Mouse (Mus musculus) adrenal gland, postnatal 10 days (tissue): ENCODE data around the gene Arhgef17. TPM values are rescaled to one million over a fixed set of nuclear protein-coding genes. Genes with fewer than 3 reads are reported as not detected.

Source experiments
- DNase-seq: peaks from one replicate; pipeline ENCODE4 v3.0.0; 2021; ENCODE audit warnings: mixed read lengths
- total RNA-seq, 2 experiments: library from RNA; stranded (reverse); gene quantifications; 2 replicates each; pipeline ENCODE4 v1.2.3; 2021

The Arhgef17 gene
- total RNA-seq, 2 experiments from 2014 or later, result 35.2 to 43.2 TPM

DNA sequence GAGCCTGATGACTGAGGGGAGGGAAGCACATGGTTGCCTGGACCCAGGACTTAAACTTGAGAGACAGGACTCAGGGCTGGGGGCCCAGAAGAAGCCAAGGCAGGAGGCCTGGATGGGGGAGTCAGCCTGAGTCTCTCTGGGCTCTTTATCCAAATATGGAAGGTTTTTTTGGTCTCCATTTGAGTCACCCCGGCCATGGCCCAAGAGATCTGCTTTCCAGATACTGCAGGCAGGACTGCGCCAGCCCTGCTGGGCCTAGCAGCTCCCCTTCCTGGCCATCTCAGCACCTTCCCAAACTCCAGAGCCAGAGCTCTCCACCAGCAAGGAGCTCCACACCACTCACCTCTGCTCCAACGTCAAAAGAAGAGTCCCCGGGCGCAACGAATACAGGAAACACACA is 15.4 kb downstream of the Arhgef17 start:
- DNase-seq, result no peak

DNA sequence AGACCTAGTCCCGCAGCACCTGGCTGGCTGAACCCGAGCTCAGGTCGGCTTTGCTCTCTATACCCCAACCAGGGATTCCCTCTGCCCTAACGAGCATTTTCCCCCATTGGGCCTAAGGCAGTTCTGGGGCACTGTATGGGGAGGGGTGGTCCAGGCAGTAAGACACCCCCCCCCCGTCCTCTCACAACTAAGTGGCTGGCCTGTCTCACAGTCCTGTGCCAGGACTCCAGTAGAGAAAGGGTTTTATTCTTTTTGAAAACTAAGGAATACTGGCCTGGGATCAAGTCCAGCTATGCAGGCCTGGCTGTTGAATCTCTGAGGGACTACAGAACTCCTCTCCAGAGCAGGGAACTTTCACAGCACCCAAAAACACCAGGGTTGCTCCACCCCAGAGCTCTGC is 16.7 kb downstream of the Arhgef17 start:
- DNase-seq, result no peak

DNA sequence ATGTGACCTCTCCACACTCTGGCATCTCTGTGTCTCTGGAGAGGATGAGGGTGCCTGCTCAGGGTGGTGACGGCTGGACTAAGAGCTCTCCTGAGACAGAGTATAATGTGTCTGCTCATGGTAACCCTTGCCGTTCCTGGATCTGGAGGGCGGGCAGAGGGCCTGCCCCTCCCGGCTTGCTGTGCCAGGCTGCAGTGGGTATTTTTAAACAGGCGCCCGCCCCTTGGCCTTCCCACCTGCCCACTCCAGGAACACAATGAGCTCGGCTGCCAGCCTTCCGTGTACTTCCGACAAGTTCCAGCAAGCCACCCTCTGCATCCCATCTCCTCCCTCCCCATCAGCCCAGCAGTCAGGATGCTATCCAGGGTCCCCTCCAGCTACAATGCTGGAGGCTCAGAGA is 20.1 kb downstream of the Arhgef17 start:
- DNase-seq, result peak; percentile 65

DNA sequence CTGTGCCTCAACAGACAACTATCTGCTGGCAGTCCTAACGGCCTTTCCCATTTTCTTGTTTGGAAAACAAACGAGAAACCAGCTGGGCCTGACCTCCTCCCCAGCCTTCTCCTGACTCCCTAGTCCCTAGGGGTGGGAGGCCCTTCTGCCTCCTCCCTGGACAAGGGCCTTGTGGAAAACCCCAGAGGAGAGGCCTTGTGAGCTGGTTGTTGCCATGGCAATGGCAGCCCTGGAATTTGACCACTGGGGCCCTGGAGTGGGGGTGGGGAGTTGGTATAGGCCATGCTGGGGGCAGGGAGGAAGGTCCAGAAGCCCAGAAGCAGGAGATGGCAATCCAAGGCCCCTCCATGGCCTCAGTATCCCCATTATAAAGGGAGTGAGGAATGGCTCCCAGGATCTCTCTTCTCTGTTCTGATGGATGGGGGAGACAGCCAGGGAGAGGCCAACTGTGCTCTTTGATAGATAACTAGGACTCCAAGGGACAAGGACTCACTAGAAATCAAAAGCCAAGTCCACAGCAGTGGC is 20.6 kb downstream of the Arhgef17 start:
- peak; percentile 78 for DNase-seq

DNA sequence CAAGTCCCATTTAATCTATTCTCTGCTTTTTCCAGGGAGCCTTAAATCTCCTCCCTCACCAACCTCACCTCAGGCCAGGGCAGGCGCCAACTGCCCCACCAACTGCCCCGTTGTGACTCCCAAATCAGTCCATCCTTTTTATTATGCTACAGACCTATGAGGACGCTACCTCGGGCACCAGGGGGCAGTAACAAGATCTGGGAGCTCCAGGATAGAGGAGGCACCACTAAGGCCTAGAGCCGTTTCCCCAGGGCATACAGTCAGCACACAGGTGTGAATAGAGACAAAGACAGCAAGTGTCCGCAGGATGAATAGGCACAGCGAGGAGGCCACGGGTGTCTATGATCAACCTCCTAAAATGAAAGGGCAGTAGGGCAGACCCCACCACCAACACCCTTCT is 23.3 kb downstream of the Arhgef17 start:
- DNase-seq, result peak; percentile 77

DNA sequence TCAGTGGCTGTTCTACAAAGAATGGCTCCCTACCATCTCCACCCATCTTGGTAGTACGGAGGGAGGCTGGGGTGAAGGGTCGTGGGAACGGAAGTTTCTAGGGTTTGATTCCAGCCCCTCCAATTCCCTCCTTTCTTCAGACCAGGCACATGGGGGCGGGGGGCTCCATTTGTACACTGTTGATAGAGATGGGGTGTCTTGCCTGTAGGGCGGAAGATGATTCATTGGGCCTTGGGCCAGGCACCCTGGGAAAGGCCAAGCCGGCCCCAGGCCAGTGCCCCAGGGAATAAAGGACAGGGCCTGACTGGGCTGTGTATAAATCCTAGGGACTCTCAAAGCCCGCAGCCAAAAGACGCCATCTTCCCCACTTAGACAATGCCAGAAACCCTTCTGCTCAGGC is 23.8 kb downstream of the Arhgef17 start:
- DNase-seq, result peak; percentile 71

DNA sequence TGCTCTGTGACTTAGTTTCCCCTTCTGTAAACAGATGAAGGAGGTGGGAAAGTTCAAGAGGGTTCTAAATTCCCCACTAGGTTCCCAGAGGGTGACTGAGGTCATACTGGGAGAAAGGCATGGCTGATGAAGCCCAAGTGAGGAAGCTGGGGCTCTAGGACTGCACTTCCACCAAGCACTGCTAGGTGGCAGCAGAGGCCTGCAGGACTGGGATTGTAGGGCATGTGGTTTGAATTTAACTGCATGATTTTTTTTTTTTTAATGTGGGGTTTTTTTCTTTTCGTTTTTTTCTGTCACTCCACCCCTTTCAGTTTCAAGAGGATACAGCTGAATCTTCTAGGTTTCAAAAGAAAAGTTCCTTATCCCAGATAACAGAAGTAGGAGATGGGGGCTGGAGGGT is 24.7 kb downstream of the Arhgef17 start:
- peak; percentile 90 for DNase-seq

DNA sequence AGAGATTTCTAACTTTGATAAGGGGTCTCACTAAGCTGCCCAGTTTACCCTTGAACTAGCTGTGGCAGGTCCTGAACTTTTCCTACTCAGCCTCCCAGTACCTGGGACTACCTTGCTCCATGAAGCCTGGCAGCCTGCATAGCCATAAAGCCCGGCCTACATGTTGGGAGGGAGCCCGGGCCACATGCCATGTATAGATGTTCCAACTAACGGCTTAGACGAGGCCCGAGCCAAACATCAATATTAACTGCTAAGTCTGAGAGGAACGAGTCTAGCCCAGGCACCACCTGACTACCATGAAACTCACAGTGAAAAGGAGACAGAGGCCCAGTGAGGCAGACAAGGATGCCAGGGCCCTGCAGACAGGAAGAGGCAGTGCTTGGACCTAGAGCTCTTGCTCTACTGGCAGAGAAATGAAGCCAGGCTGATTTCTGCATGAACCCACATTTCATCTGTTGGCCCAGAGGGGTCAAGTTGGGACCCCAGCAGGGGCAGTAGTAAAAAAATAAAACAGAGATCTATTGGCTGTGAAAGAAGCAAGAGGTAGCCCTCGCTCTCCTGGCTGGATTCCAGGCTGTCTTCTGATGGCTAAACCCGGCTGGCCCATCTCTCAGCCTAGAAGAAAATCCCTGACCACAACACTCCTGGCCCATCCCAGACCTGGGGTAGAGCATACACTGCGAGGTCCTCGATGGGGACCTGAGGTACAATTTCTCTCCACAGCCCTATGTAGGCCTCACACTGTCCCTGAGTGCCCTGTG is 25.7 kb downstream of the Arhgef17 start:
- no peak for DNase-seq

DNA sequence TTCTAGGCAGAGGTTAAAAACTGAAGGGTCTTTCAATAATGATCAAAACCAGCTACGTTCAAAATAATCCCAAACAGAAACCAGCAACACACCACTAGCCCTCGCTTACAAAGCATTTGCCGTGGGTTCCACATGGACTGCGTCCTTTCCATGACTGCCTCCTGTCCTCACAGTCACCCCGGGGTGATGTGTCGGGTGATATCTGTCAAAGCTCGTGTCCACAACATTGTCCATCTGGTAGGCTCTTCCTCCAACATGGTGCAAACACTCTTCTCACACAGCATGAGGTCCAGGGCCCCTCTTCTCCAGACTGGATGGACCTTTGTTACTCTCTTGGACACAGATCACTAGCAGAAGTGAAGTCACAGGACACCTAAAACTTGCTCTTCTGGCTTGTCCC is 26.9 kb downstream of the Arhgef17 start:
- no peak for DNase-seq

DNA sequence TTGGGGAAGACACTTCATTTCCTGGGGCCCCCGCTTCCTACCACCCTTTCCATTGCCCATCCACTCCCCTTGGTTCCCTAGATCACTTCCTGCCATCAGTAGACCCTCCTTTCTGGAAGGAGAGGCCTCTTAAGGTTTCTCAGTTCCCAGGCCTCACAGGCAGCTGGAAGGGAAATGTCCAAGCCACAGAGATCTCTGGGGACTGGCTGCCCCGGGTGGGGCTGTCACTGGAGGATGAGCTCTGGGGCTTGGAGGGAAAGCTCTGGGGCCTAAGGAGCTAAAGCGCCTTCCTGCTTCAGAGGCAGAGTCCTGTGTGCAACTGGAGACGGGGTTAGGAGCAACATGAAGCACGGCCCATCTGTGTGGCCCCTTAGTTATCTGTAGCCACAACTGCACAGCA is 27.3 kb downstream of the Arhgef17 start:
- no peak for DNase-seq

DNA sequence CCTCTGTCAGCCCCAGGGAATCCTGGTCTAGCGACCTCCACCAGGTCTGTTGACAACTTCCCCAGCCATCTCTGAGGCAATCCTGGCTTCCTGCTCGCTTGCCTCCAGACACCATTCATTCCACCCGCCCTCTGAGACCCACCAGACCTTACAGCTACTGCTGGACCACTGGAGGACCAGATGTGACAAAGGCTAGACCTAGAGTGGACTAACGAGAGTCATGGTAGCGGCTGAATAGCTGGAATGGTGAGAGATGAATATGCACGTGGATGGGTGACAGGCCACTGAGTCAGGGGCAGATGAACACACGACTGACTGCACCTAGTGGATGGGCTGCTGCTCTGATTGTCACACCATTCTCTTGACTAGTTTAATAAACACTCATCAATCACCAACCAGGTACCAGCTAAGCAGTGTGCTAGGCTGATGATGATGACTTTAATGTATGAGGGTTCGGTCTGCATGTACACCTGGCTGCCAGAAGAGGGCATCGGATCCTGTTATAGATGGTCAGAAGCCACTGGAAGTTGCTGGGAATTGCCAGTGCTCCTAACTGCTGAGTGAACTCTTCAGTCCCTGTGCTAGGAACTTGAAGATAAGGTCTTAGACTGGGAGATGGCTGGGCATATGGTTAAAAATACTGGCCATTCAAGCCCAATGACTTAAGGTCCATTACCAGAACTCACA is 29.3 kb downstream of the Arhgef17 start:
- DNase-seq, result no peak

DNA sequence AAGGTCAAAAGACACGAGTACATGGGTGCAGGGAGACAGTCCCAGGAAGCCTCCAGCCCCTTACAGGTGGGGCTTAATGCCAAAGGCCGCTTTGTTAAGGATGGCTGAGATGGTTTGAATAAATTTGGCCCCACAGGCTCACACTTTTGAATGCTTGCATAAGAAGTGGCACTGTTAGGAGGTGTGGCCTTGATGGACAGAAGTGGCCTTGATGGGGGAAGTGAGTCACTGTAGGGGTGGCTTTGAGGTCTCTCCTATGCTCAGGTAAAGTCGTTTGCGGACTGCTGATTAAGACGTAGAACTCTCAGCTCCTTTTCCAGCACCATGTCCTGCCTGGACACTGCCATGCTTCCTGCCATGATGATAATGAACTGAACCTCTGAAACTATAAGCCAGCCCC is 34.1 kb downstream of the Arhgef17 start:
- DNase-seq, result no peak

DNA sequence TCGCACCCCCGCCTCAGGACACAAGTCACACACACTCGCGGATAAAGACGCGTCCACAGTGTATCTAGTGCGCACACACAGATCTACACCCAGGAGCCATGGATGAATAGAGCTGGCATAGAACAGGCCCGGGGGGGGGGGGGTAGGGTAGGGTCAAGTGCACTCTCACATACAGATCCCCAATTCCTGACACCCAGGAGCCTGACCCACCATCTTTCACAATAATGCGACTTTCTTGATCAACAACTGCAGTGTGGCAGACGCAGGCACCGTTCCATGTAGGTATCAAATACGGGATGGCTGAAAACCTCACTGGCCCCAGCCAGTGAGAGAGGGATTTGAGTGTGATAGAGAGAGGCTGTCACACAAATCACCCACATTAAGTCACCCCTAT is 37.1 kb downstream of the Arhgef17 start:
- DNase-seq, result no peak

DNA sequence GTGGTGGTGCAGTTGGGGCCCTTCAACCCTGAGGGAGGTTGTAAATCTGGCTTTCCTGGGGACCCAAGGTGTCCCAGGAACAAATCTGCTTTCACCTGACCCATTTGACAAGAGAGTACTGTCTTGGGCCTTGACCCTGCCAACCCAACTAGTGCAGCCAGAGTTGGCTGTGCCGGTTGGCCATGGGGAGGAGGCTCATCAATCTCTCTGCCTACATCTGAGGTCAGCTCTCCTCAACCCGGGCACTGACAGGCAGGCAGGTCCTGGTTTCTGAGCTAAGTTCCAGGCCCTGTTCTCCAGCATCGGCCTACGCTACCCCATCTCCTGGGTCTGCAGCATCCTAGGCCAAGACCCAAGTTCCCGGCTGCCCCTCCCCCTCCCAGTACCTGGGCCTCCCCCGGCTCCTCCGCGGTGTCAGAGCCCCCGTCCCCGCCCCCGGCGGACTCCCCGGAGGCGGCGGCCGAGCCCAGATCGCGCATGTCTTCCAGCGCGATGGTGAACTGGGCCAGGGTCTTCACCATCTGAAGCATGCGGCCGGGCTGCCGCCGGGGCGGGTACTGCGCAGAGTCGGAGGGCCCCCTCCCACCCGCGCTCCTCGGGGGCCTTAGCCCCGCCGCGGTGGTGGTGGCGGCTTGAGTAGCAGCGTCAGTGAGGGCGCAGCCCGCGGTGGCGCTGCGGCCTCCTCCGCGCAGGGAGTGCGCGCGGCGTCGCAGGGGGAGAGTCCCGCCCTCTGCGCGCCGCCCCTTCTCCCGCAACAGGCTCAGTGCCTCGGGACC is 37.7 kb downstream of the Arhgef17 start:
- peak; percentile 63 for DNase-seq

DNA sequence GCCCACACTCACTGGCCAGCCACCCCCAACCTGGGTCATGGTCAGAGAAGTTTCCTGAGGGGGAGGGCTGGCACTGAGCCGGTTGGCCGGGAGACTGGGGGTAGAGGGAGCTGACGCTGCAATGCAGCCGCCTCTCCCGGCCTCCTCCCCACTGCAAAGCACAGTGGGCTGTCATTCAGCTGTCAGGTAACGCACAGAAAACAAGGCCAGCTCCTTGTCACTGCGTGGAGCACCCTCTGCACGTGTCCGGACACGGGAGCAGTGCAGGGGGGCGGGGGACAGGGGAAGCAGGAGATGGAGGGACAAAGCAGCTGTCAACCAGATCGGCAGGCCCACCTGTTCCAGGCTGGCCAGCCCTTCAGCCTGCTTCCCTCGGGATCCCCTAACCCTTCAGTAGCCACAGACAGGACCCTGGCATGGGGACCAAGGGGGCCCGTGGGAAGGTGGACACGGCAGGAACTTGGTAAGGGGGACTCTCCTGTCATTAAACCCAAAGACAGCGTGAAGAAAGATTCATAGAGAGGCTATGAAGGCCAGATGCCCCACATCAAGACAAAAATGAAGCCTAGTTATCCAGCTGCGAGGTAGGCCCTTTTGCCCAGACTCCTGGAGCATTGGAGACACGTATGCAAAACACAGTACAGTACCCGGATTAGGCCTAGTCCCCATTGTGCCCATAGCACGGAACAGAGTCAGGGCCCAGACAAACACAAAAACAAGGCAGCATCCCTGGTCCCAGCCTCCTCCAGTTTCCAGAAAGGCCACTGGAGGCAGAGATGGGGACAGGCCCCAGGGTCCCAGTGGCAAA is 38.5 kb downstream of the Arhgef17 start:
- peak; percentile 86 for DNase-seq

DNA sequence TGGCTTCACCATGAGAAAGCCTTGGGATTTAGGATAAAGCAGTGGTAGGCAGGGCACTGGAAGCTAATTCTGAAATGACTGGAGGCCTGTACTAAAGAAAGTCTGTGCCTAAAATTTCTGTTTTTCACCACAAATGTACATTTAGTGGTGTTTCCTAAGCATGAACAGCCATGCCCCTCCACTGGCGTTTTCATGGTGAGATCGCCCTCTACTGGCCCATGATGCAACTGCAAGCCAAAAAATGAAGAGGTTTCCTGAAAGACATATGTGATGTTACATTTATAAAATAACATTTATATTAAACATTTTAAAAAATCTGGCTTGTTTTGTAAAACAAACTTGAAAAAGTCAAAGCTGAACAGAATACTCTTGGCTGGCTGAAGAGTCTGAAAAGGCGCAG is 45.4 kb downstream of the Arhgef17 start:
- DNase-seq, result peak; percentile 79

DNA sequence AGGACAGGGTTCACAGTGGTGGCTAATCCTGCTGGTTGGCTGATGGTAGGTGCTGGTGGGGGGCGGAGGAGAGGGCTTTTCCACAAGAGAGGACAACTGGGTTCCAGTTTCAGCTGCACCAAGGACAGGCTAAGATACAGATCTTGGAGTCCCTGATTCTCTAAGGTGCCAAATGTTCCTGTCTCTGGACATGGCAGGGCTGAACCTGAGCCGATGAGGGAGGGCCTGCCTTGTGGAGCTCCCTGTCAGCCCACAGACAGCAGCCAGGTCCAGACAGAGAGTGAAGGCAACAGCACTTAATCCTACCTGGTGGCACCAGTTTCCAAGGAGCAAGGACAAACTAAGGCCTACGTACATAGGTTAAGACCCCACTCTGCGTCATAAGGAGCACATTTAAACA is 47.4 kb downstream of the Arhgef17 start:
- no peak for DNase-seq

DNA sequence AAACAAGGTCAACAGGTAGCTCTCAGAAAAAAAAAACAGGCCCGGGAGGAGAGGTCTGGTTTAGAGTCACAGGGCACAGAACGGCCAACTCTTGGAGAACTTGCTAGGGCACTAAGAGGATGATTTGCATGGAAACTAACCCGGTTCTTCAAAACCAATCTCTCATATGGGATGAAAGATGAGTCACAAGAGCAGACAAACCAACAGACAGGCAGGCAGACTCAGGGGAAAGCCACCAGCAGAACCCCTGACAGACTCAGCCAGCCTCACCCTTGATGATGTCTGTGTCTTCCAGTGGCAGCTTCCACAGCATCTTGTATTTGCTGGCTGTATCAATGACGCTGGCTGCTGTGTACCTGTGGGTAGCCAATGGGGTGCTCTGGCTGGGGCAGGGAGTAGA is 50.0 kb downstream of the Arhgef17 start:
- DNase-seq, result no peak

DNA sequence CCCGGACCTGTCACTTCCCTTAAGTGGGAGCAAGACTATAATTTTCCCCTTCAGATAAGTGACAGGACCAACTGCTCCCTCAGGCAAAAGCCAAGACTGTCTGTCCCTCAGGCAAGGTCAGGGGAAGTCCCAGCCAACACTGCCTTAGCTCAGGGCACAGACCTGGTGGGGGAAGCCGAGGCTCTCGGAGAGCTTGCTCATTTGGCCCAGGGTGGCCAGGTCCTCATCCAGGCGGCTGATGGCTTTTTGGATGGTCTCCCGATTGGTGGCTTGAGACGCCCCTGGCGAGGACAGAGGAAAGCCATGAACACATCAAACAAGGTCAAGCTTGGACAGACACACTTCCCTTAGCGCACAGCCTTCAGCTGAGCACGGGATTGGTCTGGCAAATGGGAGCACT is 50.4 kb downstream of the Arhgef17 start:
- DNase-seq, result no peak

DNA sequence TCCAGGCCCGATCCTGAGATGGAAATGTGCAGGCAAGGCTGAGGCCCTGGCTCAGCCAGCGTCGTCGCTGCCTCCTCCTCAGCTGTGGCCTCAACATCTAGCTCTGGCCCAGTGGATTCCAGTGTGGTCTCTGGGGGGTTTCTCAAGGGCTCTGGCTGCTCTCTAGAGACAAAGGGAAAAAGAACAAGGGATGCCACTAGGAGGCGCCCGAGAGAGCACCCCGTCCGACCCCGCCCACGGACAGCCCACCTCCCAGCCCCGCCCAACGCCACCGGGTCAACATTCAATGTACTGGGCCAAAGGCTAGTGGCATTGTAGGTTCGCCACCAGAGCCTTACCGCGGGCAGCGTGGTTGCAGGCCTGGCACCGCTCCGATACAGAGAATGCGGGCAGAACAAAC is 52.3 kb downstream of the Arhgef17 start:
- peak; percentile 87 for DNase-seq

DNA sequence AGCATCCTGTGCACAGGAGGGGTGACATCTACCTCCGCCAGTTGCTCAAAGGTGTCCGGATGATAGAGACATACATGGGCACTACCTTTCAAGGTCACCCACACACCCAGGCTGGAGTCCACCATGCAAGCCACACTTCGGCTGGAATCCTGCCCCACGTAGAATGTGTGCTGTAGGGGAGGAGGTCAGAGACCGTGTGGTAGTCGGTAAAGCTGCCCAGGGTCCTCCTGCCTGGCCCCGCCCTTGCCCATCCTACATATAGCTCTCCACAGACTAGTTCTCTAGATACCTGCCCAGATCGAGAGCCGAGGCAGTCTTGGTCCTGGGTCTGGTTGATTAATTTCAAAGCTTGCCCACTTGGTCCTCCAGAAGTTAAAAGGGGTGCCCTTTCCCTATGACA is 55.1 kb downstream of the Arhgef17 start:
- DNase-seq, result no peak

DNA sequence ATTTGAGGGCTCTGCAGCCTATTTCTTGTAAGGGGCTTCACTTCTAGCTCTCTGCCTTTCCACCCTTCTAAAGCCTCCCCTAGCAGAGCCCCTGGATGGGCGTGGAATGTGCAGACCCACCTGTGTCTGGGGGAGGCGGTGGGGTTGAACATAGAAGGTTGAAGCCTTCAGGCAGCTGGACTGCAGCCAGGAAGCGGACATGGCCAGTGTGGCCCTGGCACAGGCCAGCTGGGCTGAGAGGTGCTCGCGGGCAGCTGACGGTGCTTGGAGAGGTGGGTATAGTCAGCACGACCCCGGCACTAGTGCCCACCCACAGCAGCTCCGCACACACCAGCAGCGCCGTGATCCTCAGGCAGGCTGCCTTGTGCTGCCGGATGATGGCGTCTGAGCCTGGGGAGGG is 55.6 kb downstream of the Arhgef17 start:
- DNase-seq, result no peak
